Mouse (Mus musculus): ENCODE measurements around the gene Kcnip1.

Gene Kcnip1

DNA sequence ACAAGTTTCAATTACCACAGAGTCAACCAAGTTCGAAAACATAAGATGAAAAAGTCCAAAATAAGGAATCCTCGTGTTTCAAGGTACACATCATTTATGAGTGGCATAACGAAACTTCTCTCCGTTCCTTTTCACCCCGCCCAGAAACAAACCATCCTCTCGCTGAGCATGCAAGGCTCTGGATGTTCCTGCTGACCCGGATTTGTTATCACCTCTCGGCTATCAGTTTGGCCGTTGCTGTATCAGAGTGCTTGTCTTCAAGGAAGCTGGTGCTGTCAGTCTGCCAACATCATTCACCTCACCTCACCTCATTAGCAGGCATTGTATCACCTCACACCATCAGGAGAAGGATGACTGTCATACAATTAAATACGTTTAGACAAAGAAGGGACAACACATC lies 90.6 kb downstream of the Kcnip1 start:
- no peak for DNase-seq (ENCODE audit: low read depth)

- no peak for DNase-seq (ENCODE audit: low read depth)
These were observed 91.2 kb downstream of the Kcnip1 start for GRCm38 (mm10) chr11:33901783-33902182.

DNA sequence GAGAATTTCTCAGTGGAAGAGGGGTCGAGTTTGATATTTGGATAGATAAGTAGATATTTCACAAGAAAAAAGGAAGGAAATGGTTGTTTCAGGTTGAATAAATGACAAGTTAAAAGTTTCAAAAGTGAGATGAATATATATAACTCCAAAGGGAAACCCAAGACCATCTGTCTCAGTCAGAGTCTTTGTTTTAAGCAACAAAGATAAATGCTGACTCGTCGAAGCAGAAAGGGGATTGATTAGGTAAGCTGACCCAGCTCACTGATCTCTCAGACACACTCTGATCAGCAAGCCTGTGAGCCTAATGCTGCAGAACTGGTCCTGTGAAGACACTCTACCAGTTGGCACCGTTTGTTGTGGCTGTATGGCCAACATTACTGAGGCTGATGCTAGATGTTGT lies 101.9 kb downstream of the Kcnip1 start:
- no peak for DNase-seq (ENCODE audit: low read depth)

GRCm38 (mm10) chr11:33890382-33890781 lies 102.6 kb downstream of the Kcnip1 start:
- DNase-seq (ENCODE audit: low read depth) = no peak

- DNase-seq (ENCODE audit: low read depth) = no peak
These were observed 105.3 kb downstream of the Kcnip1 start for GRCm38 (mm10) chr11:33887660-33888059.

DNA sequence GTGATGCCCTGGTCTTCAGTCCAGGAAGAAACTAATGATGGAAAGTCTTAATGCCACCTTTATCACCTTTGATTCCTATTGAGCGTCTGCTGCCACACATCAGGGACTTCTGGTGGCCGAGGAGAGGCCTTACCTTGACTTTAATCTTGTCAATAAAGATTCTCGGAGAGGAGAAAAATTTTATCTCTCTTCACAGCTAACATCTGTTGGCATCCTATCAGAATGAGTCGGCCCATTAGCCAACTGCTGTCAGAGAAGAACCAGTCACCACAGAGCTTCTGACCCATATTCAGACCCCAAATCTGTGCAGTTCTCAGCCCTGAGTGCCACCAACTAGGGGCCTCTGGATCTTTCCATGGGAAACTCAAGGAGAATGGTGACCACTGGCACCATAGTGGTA lies 107.0 kb downstream of the Kcnip1 start:
- no peak for DNase-seq (ENCODE audit: low read depth)

DNA sequence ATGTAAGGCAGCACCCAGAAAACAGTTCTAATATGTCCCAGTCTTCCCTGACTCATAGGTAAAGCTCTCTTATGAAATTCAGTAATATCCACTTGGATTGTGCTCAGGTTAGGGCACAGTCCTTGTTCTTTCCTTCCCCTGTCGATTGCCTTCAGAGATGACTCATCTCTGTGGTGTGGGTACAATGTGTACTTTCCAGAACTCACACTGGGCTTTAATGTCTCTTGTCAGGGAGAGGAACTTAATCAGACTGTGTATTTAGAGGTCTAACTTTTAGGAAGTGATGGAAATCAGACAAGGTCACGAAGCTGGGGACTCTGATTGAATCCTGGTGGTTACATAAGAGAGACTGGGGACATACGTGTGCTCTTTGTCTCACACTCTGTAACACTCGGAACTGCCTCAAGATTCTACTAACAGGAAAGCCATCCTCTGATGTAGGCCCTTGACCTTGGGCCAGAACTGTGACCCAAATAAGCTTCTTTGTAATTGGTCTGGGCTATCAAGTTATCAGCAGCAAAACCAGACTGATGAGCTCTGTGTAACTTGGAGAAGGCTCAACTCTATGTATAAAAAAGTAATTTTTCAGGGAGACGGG lies 110.1 kb downstream of the Kcnip1 start:
- no peak for DNase-seq (ENCODE audit: low read depth)

DNA sequence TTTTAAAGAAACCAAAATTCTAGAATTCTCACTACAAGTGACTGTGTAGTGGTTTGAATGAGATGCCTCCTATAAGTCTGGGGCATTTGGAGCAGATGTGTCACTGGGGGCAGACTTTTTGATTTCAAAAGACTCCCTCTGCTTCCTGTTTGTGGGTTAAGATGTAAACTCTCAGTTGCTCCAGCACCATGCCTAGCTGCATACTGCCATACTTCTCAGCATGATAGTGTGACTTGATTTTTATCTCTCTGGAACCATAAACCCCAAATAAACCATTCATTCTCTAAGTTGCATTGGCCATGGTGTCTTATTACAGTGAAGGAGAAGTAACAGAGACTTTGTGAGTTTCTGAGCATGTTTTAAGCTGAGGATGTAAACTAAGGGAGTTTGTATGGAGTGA lies 118.0 kb downstream of the Kcnip1 start:
- no peak for DNase-seq (ENCODE audit: low read depth)

- no peak for DNase-seq (ENCODE audit: low read depth)
These were observed 119.7 kb downstream of the Kcnip1 start for GRCm38 (mm10) chr11:33873071-33873781.

GRCm38 (mm10) chr11:33872716-33873048 lies 120.3 kb downstream of the Kcnip1 start:
- no peak for DNase-seq (ENCODE audit: low read depth)

DNA sequence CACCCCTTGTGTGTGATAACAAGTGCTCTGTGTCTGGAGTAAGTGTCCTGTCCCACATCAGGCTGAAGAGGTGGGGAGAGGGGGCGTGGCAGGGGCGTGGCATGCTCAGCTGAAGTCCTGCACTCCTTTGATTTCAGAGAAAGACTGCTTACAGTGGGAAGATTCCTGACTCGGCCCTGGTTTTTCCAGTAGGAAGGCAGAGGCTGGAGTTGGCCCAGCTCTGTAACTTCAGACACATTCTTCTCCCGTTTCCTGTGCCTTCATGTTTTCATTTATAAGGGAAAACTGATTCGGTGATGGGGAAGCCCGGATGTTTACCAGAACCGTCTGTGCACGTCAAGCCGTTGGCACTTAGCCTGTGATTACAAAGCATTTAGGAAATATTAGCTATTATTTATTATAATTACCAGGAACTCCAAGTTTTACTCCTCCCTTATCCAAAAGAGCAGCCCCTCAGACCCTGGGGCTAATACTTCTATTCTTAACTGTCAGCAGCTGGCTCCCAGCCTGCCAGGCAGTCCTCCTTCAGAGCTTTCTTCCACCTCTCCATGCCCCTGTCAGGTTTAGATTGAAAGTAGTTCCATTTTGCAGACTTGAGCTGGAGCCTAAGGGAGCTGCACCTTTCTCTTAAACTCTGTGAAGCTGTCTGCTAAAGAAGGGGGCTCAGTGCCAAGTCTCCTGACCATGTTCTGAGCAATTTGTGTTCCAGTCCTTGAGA lies 120.8 kb downstream of the Kcnip1 start:
- no peak for DNase-seq (ENCODE audit: low read depth)

GRCm38 (mm10) chr11:33870246-33870645 lies 122.7 kb downstream of the Kcnip1 start:
- DNase-seq (ENCODE audit: low read depth) = no peak

DNA sequence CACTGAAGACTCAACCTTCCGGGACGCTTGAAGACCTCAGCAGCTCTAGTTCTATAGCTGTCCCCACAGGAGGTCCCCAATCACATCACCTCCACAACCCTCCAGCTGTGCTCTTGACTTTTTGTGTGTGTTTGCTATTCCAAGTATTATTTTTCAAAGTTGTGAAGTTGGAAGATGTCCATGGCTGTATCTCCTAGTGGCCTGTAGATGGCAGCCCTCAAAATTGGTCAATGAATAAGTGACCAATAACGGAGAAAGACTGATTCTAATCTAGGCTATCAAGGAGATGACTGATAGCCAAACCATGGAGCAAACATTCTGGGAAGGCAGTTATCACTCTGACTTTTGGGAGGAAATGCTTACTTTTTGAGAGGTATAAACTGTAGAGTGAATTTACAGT lies 123.4 kb downstream of the Kcnip1 start:
- no peak for DNase-seq (ENCODE audit: low read depth)

- no peak for DNase-seq (ENCODE audit: low read depth)
These were observed 126.2 kb downstream of the Kcnip1 start for GRCm38 (mm10) chr11:33866775-33867174.

DNA sequence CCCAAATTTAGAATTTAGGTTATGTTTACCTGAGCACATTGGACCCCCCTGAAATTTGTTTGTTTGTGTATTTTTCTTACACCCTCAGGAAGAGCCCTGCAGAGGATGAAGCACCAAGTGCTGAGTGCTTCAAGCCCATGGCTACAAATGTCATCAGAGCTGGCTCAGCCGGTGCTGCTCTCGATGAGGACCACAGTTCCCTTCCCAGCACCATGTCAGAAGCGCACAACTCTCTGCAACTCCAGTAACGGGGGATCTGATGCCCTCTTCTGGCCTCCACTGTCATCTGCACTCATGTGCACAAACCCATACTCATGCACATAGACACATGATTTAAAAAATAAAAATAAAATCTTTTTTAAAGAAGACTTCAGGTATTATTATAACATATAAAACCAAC lies 128.7 kb downstream of the Kcnip1 start:
- DNase-seq (ENCODE audit: low read depth) = no peak

DNA sequence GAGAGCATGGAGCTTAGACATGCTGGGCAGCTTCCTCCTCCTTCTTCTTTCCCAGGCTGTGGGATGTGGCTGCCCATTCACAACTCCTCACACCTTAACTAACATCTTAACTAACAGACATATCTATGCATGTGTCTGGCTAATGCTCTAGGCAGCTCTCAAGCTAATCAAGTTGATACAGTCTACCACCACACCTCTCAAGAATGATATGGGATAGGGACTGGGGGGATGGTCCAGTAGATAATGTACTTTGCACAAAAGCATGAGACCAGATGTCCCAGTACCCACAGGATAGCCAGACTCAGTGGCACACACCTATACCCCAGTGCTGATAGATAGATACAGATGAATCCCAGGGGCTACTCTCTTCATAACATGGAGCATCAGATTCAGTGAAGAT lies 131.1 kb downstream of the Kcnip1 start:
- DNase-seq (ENCODE audit: low read depth) = no peak

- DNase-seq (ENCODE audit: low read depth) = no peak
These were observed 131.9 kb downstream of the Kcnip1 start for GRCm38 (mm10) chr11:33860905-33861582.

DNA sequence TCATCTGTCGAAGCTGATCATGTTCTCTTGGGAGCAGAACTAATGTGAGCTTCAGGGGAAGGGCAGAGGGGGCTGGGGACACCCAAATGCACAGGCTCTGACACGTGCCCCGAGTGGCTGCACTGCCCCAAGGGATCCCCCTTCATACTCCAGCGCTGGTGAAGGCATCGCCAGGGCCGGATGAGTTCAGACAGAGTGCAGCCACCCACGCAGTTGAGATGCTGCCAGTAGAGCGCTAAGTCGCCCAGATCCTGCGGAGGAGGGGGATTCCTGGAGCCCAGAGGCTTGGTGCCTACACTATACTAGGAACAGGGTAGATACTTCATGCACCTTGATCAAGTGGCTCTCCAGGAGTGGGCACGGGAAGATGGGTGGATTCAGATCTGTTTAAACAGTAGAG lies 143.3 kb downstream of the Kcnip1 start:
- no peak for DNase-seq (ENCODE audit: low read depth)

DNA sequence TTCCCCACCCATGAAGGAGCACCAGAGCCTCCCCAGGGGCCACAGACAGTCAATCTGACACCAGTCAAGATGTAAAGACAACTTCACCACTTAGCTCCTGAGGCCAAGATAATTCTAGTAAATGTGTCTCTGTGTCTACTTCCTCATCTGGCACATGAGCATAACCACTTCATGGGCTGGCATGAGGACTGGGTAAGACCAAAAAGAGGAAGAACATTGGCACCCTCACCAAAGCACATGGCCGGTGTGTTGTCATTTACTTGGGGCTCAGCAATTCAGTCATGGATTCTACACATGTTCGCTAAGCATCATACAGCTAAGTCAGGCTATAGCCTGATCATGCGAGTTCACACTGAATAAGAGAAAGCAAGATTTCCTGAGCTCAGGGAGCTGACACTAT lies 144.3 kb downstream of the Kcnip1 start:
- DNase-seq (ENCODE audit: low read depth) = no peak

GRCm38 (mm10) chr11:33845931-33846330 lies 147.0 kb downstream of the Kcnip1 start:
- DNase-seq (ENCODE audit: low read depth) = no peak

GRCm38 (mm10) chr11:33843294-33843864 lies 149.6 kb downstream of the Kcnip1 start:
- DNase-seq (ENCODE audit: low read depth) = no peak

GRCm38 (mm10) chr11:33839049-33839448 lies 153.9 kb downstream of the Kcnip1 start:
- no peak for DNase-seq (ENCODE audit: low read depth)

DNA sequence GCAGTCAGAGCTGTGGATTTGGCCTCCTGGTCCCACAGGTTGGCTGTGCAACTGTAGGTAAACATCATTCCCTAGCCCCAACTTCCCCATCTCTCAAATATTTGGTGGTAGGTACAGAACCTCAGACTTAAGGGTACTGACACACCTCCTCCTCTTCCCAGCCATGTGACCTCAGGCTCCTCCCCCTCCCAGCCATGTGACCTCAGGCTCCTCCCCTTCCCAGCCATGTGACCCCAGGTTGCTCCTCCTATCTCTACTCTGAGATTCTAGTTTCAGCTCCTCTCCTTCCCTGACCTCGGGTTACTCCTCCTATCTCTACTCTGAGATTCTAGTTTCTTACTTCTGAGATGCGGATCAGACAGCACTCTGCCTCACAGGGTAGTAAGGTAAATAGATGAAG lies 163.2 kb downstream of the Kcnip1 start:
- peak; percentile 4 for DNase-seq (ENCODE audit: low read depth)

All from induced T-regulatory cell, adult 2 months (primary cell).